Mouse (Mus musculus) forebrain, embryonic 15.5 days (tissue): ENCODE results near the gene Rab29. TPM values are rescaled to one million over a fixed set of nuclear protein-coding genes. Genes with fewer than 3 reads are reported as not detected.
"Not testable (repeated sequence)": the region's sequence is repeated elsewhere in the genome, so short reads cannot be mapped to it uniquely, and the experiment has no call there.

ENCODE experiments used
- ATAC-seq: fragments of 200-750 bp; cut with Nextera tagmentation; replicated peaks from 2 replicates; pipeline ENCODE4 v1.8.0; 2017; ENCODE audit warnings: mild to moderate bottlenecking, moderate TSS enrichment, moderate library complexity
- H3K27ac ChIP-seq: fragments of 300-500 bp; sonication (generic); replicated peaks from 2 replicates; pipeline ENCODE4 v1.5.1; 2015; ENCODE audit warnings: mild to moderate bottlenecking, inconsistent platforms
- H3K27me3 ChIP-seq: fragments of 300-500 bp; sonication (generic); 2 replicates; pipeline ENCODE4 v1.6.1; 2015; ENCODE audit warnings: inconsistent platforms
- H3K36me3 ChIP-seq: fragments of 300-500 bp; sonication (generic); 2 replicates; pipeline ENCODE4 v1.6.1; 2015; ENCODE audit warnings: mild to moderate bottlenecking, inconsistent platforms
- H3K4me1 ChIP-seq: fragments of 300-500 bp; sonication (generic); 2 replicates; pipeline ENCODE4 v1.6.1; 2015; ENCODE audit warnings: inconsistent platforms
- H3K4me2 ChIP-seq: fragments of 300-500 bp; sonication (generic); replicated peaks from 2 replicates; pipeline ENCODE4 v1.6.1; 2015; ENCODE audit warnings: mild to moderate bottlenecking, inconsistent platforms
- H3K4me3 ChIP-seq: fragments of 300-500 bp; sonication (generic); 2 replicates; pipeline ENCODE4 v1.5.1; 2015; ENCODE audit warnings: mild to moderate bottlenecking, inconsistent platforms
- H3K9ac ChIP-seq: fragments of 300-500 bp; sonication (generic); replicated peaks from 2 replicates; pipeline ENCODE4 v1.6.1; 2015; ENCODE audit warnings: mild to moderate bottlenecking, inconsistent platforms
- H3K9me3 ChIP-seq: fragments of 300-500 bp; sonication (generic); 2 replicates; pipeline ENCODE4 v1.6.1; 2016; ENCODE audit warnings: inconsistent platforms
- WGBS: fragments of 180-500 bp; shearing (Covaris S2); methylation state at CpG from one replicate; pipeline ENCODE4 v1.1.7; 2015; ENCODE audit warnings: mixed read lengths; 5-methylcytosine and 5-hydroxymethylcytosine counted together
- polyA plus RNA-seq: library from polyadenylated mRNA; unstranded; fragments of >200 nt; fragmentation: Nextera tagmentation; extraction: Ambion mirVana; gene quantifications from 2 replicates; pipeline ENCODE4 v1.2.1, GENCODE M21; 2015

Rab29 gene
- polyA plus RNA-seq, 1 experiment from 2014 or later: 8.0 TPM

DNA sequence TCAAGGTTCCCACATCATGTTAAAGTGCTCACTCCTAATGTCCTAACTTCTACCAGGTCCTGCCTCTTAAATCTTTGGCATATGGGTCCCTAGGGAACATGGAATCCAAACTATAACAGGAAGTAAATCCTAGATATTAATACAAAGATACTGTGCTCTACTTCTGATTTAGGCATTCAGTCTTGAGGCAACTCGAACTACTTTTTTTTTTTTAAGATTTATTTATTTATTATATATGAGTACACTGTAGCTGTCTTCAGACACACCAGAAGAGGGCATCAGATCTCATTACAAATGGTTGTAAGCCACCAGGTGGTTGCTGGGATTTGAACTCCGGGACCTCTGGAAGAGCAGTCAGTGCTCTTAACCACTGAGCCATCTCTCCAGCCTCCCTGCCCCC lies 42.2 kb downstream of the Rab29 start:
- not testable (repeated sequence) for H3K36me3 ChIP-seq, H3K4me2 ChIP-seq, H3K9me3 ChIP-seq, H3K9ac ChIP-seq, H3K27me3 ChIP-seq, H3K27ac ChIP-seq, H3K4me3 ChIP-seq, ATAC-seq
- WGBS: 98% methylated on average over 2 of the region's 2 CpGs
- peaks cover 18% of the 10 kb centered on the region for H3K4me1 ChIP-seq

DNA sequence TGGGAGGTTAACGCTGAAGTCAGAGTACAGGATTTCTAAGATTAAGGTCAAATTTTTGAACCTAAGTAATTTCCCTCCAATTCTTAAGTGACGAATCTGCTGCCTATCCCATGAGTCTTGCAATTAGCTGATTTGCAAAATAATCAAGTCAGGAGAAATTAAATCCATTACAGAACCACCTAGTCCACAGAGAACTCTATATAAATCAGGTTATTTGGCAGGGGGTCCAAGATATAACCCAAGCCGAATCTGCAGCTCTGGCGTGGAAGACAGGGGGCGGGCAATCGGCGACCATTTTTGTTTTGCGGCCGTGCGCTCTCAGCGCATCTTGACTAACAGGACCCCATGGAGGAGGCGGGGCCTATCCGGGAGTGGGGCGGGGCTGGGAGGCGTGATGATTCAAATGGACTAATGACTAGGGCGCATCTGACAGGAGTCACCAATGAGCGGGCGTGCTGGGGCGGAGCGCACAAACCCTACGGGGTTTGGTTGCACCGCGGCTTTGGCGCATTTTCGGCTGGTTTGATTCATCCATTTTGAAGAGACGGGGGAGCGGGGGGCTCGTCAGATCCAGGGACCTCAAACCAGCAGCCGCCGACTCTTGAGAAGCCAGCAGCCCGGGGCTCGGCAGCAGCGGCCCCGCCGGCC lies 43.1 kb downstream of the Rab29 start, which contains the start of gene Nucks1:
Gene Nucks1 (plus strand): TSS at position 534 of the 648 bp plus-strand sequence.
- under 1% methylated on average over 35 of the region's 35 CpGs for WGBS
- H3K27ac ChIP-seq: peak within 1 kb of the TSS; percentile 97
- H3K36me3 ChIP-seq: no peaks in the 10 kb centered on the region
- peak within 1 kb of the TSS; percentile 95 for H3K9ac ChIP-seq
- no peaks in the 10 kb centered on the region for H3K9me3 ChIP-seq
- peak; percentile 99 for ATAC-seq
- peaks cover 20% of the 10 kb centered on the region for H3K4me1 ChIP-seq
- H3K27me3 ChIP-seq: peaks cover 9% of the 10 kb centered on the region; the same call in 1 of the 2 replicates
- peak within 1 kb of the TSS; percentile 98 for H3K4me3 ChIP-seq
- H3K4me2 ChIP-seq: peak within 1 kb of the TSS; percentile 62

DNA sequence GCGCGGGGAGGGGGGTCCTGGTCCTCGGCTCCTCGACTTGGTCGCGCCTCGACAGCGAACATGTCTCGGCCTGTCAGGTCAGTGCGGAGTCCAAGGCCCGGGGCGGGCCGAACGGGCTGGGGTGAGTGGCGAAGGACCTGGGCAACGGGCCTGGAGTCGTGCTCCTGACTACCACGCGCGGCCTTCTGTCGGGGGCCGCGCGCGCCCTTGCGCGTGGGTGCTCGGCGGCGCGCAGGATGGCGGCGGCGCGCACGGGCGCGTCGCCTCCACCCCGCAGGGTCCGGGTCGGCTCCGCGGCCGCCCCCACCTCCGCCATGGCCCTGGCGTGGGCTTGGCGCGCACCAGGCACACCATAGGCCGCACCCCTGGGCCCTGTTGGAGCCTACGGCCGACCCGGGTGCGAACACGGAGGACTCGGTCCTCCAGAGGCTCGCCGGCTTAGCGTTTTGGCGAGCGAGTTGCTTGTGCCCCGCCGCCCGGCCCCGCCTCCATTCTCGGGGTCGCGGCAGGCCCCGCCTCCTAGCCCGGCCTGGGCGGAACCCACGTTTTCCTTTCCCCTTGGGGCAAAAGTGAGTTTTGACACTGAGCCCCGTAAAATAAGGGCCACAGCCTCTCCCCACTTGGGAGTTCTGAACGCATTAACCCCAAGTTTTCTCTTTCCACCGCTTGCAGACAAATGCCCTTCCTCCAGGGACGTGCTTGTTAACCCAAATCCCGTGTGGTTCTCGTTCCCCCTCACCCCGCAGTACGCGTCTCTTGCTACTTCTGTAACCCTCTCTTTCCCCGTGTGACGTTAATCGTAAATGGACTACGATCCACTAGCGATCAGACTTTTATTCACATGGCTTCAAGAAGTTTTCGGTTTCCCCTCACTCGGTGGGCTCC lies 43.9 kb downstream of the Rab29 start:
- Histone ChIP-seq H3K9me3 (no peaks in the 10 kb centered on the region), H3K27ac (peak overlapping the region; percentile 97), H3K4me2 (peak overlapping the region; percentile 62), H3K27me3 (peaks cover 9% of the 10 kb centered on the region; the same call in 1 of the 2 replicates), H3K4me3 (peak overlapping the region; percentile 98), H3K36me3 (no peaks in the 10 kb centered on the region), H3K9ac (peak overlapping the region; percentile 95), H3K4me1 (peaks cover 20% of the 10 kb centered on the region)
- under 1% methylated on average over 84 of the region's 88 CpGs for WGBS
- ATAC-seq: peak; percentile 84

GRCm38 (mm10) chr1:131917634-131918033 lies 50.6 kb downstream of the Rab29 start:
- H3K36me3 ChIP-seq: peaks cover 22% of the 10 kb centered on the region
- 64% methylated on average over 6 of the region's 6 CpGs for WGBS
- H3K4me1 ChIP-seq: peaks cover 7% of the 10 kb centered on the region
- H3K4me2 ChIP-seq: no peak overlapping the region
- no peak overlapping the region for H3K27ac ChIP-seq
- H3K9ac ChIP-seq: no peak overlapping the region
- no peak overlapping the region for H3K4me3 ChIP-seq
- no peak for ATAC-seq
- H3K9me3 ChIP-seq: no peaks in the 10 kb centered on the region
- H3K27me3 ChIP-seq: no peaks in the 10 kb centered on the region

- no peak for ATAC-seq
- peaks cover 34% of the 10 kb centered on the region for H3K36me3 ChIP-seq
- WGBS: 99% methylated on average over 2 of the region's 2 CpGs
Measured at GRCm38 (mm10) chr1:131919052-131919451, 52.0 kb downstream of the Rab29 start.

GRCm38 (mm10) chr1:131922100-131922499 lies 55.1 kb downstream of the Rab29 start:
- 90% methylated on average over 3 of the region's 3 CpGs for WGBS
- no peaks in the 10 kb centered on the region for H3K27me3 ChIP-seq
- H3K9ac ChIP-seq: no peak overlapping the region
- H3K9me3 ChIP-seq: no peaks in the 10 kb centered on the region
- no peaks in the 10 kb centered on the region for H3K4me1 ChIP-seq
- no peak overlapping the region for H3K4me2 ChIP-seq
- H3K36me3 ChIP-seq: peaks cover 61% of the 10 kb centered on the region
- H3K27ac ChIP-seq: no peak overlapping the region
- ATAC-seq: no peak
- no peak overlapping the region for H3K4me3 ChIP-seq

More at GRCm38 (mm10) chr1:131919052-131919451, 52.0 kb downstream of the Rab29 start:
- no peak overlapping the region for H3K9ac ChIP-seq
- 0 out of 2 replicates have a peak, but pooled peaks cover 2% of the 10 kb centered on the region for H3K4me1 ChIP-seq
- no peak overlapping the region for H3K4me3 ChIP-seq
- H3K4me2 ChIP-seq: no peak overlapping the region
- H3K9me3 ChIP-seq: no peaks in the 10 kb centered on the region
- no peak overlapping the region for H3K27ac ChIP-seq
- H3K27me3 ChIP-seq: no peaks in the 10 kb centered on the region

Other genes with a start within 250 kb of the Rab29 start
- gene Ctse, start 228.9 kb upstream of the Rab29 start, polyA plus RNA-seq: 0.10 TPM in 1 of 2 replicates, not detected in the other
- gene Rab7b, start 178.5 kb upstream of the Rab29 start, polyA plus RNA-seq: 0.37 and 1.3 TPM in 2 replicates
- gene Slc26a9, start 123.2 kb upstream of the Rab29 start, polyA plus RNA-seq: 0.04 and 0.09 TPM in 2 replicates
- 0.19 and 0.69 TPM in 2 replicates for gene Pm20d1, start 69.8 kb upstream of the Rab29 start, polyA plus RNA-seq
- 14.2 and 16.0 TPM in 2 replicates for gene Slc41a1, start 39.7 kb upstream of the Rab29 start, polyA plus RNA-seq
- gene Nucks1, start 43.3 kb downstream of the Rab29 start, polyA plus RNA-seq: 62.9 and 63.2 TPM in 2 replicates
- gene Slc45a3, start 95.7 kb downstream of the Rab29 start, polyA plus RNA-seq: 1.8 and 2.4 TPM in 2 replicates
- 12.0 and 14.6 TPM in 2 replicates for gene Elk4, start 140.4 kb downstream of the Rab29 start, polyA plus RNA-seq
- gene Mfsd4a, start 200.8 kb downstream of the Rab29 start, polyA plus RNA-seq: 8.8 and 8.9 TPM in 2 replicates